Mouse (Mus musculus) adipocyte (in vitro differentiated cells): ENCODE measurements around the gene Senp1.
A peak's percentile ranks its signal among the peaks of the same experiment; 100 is the strongest.

Experiments used
- DNase-seq: peaks from one replicate; pipeline ENCODE4 v3.0.0-alpha.2; 2016; ENCODE audit warnings: low spot score

Senp1 gene

DNA sequence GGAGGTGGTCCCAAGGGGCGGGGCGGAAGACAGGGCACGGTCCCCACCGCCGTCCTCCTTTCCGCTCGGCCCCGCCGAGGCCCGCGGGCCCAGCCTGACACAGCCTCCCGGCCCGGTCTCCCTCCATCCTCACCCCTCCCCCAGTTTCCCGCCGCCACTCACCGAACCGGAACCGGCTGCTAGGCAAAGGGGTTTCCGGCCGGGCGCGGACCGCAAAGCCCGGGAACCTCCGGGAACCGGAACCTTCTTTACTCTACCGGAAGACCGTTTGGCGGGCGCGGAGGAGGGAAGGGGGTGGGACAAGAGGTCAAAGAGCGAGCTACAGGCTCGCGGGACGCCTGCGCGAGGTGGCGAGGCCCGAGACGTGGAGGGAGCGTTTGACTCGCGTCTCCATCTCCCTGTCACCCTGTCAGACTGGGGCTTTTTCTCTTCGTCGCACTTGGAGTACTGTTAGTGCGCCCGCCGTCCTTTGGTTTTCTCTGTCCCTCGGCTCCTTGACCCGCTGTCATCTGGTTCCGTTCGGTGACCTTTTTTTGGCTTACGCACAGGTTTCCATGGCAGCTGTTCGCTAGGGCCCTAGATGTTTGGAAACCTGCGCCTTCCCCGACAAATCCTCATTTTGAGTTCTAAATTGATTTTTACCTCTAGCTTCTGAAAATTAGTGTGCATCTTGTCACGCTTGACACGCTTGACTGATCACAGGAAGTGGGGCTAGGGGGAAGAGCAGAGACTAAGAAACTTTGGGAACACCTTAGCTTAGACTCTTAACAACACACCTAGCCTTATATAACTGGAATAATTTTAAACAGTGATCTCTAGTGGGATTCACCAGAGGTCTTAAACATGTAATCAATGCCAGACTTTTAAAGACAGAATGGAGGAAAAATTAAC lies at the start of gene Senp1:
TSS of gene Senp1 (minus strand) at position 624 of the 891 bp plus-strand sequence.
- DNase-seq, result peak; percentile 94

DNA sequence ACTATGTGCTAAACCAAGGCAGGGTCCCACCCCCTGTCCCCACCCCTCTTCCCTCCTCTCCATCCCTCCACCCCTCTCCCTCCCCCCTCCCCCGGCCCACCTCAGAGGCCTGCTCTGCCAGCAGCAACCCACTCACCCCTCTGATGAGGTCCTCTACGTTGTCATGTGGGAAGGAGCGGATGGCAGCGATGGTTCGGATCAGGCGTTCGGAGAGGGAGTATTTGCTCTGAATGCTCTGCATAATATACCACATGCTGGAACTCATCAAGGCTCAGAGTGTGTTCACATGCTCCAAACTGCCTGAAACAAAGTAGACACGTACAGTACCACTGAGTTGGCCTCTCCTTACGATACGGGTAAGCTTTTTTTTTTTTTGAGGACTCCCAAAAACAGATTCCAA lies 49.0 kb upstream of the Senp1 start:
- no peak for DNase-seq

DNA sequence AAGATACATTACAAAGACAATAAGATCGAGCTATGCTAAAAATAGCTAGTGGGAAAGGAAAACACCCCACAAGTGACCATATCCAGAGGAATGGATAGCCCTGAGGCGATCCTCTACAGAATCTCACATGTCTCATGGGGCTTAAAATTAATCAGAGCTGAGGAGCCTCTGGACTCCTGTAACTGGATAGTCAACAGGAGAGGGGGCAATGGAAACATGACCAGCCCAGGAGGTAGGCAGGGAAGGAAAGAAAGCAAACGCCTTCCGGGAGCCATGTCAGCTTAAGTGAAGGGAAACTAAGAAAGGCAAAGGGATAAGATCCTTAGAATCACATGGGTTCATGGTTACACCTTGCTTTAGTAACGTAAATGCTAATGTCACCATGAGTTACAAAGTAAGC lies 47.3 kb upstream of the Senp1 start:
- no peak for DNase-seq

DNA sequence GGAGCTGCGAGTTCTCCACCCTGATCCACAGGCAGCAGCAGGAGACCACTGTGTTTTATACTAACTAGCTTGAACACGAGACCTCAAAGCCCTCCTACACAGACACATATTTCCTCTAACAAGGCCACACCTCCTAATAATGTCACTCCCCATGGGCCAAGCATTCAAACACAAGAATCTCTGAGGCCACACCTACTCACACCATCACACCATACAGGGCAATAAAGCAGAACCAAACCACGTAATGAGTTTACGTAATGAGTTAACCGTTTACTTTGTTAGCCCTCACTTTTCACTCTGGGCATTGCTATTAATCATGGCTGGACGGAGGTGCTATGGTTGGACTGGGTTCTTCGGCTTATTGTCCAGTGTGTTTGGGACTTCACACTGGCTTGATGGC lies 46.2 kb upstream of the Senp1 start:
- no peak for DNase-seq

DNA sequence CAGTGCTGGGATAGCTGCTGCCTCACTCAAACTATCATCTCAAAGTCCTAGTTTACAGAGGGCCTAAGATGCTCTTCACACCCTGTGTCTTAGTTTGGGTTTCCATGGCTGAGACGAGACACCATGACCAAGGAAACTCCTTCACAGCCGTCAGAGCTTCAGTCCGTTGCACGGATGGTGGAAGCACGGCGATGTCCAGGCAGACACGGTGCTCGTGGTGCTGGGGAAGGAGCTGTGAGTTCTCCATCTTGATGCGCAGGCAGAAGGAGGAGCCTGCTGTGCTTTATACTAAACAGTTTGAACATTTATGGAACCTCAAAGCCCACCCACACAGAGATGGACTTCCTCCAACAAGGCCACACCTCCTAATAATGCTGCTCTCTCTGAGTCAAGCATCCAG lies 43.3 kb upstream of the Senp1 start:
- DNase-seq, result no peak

DNA sequence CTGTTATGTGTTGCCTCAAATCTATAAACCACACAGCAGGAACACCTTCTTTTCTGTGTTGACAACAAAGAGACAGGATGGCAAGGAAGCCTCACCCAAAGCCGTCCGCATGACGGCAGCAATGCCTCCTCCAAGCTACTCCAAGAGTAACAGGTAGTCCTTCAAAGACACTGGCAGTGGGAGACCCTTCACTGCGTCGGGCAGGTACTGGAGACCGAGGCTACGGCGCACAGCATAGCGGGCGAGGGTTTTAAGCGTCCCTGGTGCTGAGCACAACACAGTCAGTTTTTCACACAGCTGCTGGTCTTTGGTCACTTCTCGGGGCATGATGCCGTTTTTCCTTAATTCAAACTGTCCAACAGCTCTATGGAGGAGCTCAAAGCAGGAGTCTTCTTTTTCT lies 42.1 kb upstream of the Senp1 start:
- no peak for DNase-seq

DNA sequence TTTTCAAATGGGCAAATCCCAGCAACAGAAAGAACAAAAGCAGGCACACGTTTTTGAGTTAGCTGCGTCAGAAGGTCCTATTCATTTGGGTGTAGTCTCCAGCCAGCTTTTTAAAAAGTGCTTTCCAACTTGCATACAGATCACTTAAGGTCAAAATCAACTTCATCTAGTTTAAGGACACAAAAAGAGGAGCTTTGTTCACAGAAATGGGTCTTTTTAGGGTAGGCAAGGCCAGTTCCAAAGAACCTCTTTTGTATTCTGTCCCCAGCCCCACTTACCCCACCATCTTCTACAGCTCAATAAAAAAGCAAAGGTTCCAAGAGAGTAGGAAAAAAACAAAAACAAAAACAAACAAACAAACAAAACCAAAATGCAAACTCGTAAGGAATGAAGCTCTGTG lies 41.1 kb upstream of the Senp1 start:
- DNase-seq, result no peak

DNA sequence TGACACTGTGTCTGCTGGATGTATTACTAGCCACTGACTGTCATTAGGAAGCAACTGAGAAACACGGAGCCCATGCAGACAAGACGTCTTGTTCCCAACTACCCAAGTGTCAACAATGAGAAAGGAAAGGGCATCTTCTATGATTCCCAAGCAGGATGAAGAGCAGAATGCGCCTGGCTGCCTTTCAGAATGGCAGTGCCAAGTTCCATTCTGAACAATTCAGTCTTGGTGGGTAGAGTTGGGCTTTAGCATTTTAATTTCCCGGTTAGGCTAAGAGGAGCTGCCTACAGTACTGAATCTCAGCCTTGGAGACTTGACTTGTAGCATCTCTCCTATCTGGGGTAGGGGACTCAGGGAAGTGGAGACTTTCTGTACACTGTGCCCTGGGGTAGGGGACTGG lies 40.5 kb upstream of the Senp1 start:
- no peak for DNase-seq

DNA sequence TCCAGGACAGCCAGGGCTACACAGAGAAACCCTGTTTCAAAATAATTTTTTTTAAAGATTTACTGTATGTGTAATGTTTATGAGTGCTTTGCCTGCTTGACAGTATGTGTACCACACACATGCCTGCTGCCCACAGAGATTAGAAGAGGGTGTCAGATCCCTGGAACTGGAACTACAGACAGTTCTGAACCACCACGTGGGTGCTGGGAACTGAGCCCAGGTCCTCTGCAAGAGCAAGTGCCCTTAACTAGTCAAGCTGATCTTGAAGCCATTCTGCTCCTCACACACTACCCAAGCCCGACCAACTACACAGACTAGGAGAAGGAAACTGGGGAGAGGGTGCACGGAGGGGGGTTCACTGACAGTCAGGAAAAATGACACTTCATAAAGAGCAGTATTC lies 39.9 kb upstream of the Senp1 start:
- DNase-seq, result no peak

DNA sequence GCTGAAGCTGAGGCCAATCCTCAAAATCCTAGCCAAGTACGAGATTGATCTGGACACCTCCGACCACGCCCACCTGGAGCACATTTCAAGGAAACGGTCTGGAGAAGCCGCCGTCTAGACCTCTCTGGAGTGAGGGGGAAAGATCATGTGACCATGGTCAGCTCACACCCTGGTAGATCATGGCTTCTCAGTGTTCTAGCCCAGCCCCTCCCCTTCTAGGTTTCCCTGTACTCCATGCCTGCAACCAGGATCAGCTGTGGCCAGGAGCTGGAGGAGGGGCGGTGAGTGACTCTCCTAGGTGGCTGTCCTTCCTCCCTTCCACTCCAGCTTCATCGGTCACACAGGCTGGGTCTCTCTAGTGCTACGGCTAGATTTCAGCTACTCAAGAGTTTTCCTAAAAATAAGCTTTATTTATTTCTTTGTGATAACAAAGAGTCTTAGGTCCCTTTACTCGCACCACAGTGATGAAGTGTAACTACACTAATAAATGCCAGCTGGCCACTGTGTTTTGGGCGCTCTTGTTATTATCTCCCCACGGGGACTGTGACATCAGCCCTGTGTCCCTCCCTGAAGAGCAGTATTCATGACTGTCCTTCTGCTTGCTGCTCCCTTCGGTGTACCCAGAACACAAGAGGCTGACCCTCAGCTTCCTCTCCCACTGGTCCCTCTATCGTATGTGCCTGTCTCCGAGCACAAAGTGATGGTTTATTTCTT lies 38.6 kb upstream of the Senp1 start:
- no peak for DNase-seq

DNA sequence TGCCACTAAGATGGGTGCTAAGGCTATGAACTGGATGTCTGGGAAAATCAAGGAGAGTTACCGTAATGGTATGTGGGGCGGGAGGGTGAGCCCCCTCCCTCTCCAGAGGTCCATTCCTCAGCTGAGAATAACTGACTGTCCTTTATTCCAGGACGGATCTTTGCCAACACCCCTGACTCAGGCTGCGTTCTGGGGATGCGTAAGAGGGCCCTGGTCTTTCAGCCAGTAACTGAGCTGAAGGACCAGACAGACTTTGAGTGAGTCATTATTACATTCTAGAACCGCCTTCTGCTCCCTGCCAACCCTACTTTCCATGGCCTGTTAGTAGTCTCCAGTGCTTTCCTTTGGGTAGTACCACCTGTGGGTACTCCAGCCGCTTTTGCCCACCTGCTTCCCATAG lies 37.9 kb upstream of the Senp1 start:
- no peak for DNase-seq

DNA sequence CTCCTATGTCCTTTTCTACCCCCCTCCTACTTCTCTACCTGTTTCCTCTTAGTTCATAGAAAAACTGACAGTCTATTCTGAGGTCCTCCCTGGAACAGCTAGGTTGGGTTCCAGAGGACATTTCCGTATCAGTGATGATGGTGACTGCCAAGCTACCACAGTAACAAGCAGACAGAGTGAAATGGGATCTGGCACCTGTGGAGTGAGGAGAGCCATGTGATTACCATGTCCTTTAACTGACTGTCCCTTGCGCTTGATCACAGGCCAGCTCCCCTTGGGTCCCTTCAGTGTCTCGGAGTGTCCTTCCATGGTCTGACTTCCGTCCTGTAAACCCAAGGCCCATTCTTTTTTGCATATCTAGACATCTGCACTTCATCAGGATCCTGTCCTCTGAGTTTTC lies 37.5 kb upstream of the Senp1 start:
- DNase-seq, result no peak

DNA sequence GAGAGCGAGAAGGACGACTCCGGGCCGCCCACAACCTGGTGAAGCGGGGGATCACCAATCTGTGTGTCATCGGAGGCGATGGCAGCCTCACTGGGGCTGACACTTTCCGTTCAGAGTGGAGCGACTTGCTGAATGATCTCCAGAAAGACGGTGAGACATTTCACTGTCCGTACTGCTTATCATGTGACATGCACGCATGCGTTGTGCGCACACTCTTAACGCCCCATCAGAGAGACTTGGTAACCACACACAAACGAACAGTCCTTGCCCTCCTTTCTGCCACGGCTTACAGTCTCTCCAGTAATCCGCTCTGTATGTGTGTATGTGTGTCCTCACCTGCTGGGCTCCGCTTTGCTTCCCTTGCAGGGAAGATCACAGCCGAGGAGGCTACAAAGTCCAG lies 27.3 kb upstream of the Senp1 start:
- no peak for DNase-seq

DNA sequence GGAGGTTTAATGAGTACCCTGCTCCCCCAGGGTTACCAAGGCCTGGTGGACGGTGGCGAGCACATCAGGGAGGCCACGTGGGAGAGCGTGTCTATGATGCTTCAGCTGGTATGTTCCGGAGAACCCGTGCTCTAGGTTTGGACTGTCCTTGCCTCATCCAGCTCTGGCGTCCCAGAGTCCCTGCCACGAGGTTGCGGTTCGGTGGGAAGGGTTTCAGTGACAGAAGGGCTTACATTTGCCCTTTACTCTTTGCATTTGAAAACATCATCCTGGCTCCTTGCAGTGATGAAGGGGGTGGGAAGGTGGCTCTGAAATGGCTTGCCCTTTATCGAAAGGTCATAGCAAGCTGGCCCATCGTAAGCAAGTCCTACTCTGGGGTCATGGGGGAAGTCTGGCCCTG lies 25.8 kb upstream of the Senp1 start:
- DNase-seq, result no peak

DNA sequence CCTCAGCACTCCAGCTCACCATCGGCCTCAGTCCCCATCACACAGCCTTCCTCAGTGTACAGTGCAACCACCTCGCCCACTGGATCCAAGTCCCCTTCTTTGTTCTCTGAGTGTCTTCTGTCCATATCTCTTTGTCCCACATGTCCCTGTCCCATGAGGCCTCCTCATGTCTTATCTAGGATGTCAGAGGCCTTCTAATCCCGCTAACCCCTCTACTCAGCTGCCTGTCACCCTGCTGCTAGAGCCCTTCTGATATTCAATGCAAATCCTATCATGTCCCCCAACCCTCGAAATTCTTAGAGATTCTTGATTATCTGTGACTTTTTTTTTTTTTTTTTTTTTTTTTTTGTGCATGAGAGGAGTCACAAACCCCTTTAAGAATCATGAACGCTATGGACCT lies 22.7 kb upstream of the Senp1 start:
- DNase-seq, result no peak

DNA sequence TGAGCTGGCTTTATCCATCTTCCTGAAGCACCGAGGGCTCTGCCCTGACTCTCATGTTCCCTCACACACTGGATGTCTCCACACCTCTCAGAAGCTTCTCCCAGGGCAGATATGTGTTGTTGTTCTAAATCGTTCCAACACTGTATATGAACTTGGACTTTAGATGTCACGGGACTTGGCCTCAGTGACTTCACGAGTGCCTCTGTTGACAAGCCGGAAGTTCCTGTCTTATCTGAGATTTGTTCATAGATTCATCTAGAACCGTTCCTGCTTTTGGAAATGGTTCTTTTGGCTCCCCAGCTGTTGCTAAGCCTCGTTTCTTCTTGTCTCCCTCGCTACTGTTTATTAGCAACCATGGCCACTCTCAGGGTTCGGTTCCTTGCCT lies 22.2 kb upstream of the Senp1 start:
- no peak for DNase-seq

DNA sequence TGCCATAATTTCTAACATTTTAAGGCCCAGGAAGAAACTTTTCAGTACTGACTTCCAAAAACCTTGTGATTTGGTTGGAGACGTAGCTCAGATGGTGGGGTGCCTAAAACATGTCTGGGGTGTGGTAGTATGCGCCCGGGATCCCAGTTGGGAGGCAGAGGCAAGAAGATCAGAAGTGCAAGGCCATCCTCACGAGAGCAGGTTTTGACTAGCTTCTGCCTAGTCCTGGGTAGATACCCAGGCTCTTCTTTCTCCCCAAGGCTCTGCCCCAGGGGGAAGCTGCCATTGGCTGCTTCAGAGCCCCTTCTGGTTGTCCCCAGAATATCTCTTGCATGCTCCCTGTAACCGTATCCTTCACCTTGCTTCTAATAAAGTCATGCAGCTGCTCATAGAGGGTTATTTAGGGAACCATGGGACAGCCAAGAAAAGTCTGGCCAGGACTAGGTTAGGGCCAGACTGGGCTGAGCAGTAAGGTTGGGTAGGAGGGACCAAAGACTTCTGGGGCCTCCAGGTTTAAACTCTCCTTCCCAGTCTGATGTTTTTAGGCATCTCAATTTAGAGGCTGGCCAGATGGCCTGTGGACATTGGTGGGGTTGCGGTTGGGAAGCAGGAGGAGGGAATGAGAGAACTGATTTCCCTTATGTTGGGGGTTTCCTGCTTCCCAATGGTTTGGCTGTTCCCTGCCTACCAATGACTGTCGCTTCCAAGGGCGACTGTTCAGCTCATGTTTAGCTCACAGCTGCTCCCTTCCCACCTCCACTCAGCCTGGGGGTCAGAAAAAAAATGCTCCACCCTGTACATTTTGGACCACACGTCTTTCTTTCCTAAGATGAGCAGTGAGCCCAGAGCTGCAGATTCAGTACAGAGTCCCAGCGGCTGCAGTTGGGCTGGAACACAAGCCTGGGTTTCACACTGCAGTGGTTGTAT lies 21.6 kb upstream of the Senp1 start:
- DNase-seq, result no peak

DNA sequence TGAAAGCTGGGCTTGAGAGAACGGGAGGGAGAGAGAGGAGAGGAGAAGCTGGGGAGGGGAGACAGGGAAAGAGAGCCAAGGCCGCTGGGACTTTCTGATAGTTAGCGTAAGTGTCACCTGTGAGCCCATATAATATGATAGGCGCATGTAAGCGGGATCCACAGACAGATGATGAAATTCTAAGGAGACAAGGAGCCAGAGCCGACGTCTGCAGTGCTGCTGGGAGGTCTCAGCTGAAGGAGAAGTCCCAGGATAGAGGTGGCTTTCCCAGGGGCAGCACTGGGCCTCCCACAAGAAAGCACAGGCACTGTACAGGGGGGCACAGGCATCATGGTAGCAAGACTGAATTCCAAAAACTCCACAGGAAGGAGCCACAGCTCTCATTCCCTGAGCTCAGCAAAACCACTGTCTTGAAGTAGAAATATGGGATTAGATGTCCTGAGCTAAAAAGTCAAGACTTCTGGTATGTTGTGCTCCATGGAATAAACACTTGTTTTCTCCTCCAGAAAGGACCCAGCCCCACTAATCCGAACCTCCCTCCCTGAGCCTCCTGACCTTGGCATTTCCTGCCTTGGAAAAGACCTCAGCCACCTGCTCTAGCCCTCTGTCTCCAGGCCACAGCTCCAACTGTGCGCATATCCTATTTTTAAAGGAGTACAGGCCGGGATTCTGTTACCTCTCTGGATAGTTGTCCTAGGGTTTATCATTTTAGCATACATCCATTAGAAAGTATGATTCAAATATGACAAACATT lies 20.7 kb upstream of the Senp1 start:
- DNase-seq, result no peak

DNA sequence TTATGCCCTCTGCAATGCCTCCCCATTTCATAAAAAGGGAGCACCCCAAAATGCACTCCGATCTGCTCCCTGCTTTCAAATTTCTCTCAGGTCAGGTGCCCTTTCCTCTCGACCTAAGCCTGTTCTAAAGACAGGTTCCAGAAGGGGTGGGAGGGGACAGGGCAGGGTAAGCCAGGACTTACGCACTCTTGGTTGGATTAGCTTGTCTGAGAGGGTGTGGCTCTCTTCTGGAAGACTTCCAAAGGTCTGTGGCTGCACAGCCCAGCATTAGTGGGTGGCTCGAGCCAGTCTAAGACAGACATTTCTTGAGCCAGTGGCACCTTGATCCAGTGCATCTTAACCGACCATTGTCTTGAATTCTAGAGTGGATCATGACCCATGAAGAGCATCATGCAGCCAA lies 18.2 kb upstream of the Senp1 start:
- DNase-seq, result no peak

DNA sequence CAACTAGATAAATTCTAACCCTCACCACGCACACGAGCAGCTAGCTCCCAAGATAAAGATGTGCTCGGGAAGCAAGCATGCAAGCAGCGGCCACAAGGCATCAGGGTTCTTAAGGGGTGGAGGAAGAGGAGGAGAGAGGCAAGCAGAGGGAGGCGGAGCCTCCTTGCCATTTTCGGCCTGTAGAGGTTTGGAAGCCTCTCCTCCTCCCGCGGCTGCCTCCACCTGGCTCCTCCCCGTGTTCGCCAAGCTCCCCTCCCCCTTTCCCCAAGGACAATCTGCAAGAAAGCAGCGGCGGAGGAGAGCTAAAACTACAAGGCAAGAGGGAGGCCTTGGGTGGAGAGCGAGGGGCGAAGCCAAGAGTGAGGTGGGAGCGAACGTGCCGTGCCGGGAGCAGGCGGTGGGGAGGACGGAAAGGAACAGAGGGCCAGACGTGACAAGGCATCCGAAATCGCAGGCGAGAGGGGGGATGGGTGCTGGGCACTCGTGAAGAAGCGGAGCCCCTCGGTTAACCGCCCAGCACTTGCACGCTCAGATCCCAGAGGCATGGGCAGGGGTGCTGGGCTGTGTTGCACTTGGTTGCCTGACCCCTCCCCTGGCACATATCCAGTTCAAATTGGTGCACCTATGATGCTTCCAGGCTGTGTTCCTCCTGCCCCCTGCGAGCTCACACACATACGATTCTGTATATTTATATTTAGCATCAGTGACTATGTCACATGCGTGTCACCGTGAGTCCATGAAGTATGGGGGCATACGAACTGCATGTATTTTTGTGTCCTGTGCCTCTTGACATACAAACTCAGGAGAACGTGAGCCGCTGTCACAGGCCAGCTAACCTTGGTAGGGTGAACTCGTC lies 15.0 kb upstream of the Senp1 start:
- peak; percentile 89 for DNase-seq
